Mouse (Mus musculus): ENCODE measurements around the gene Apmap. TPM values are rescaled to one million over a fixed set of nuclear protein-coding genes. Genes with fewer than 3 reads are reported as not detected.
A peak's percentile ranks its signal among the peaks of the same experiment; 100 is the strongest.

The Apmap gene
- 44.5 and 46.2 TPM in 2 replicates for polyA plus RNA-seq (2015; fragmentation: Nextera tagmentation; extraction: Ambion mirVana)

DNA sequence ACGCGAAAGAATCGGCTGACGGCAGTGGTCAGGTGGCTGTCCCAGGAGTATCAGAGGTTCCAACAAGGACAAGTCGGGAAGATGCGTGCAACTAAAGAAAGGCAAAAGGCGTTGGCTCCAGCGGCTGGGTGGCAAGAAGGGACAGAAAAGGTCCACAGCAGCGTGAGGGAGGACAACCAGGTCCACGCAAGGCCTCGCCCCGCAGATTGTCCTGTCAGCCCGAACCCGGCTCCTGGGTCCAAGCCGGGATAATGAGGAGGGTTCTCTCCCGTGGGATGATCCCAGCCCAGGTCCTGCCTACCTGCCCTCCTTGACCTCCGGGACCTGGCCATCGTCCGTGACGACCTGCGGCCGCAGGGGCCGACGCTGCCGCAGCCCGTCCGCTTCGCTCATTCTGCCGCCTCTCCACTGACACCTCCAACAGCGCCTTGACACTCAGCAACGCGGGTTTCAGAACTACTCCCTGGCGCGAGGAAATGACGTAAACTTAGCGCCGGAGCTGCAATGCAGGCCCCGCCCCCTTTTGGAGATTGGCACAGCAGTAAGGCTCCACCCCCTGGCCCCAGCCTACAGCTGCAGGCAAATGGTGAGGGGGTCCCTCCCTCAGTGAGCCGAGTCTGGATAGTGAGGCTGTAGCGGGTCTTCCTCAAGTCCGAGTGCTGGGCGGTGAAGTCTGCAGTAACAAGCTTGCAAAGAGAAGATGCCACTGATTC lies at the start of gene Apmap:
Gene Apmap (minus strand): TSS at position 481 of the 713 bp plus-strand sequence.
- H3K4me3 ChIP-seq: peak within 1 kb of the TSS; percentile 82
- WGBS: under 1% methylated on average over 41 of the region's 42 CpGs

GRCm38 (mm10) chr2:150656975-150657768 lies 48.8 kb upstream of the Apmap start:
- peak overlapping the region; percentile 70 for H3K27ac ChIP-seq (replicated peaks)
- H3K36me3 ChIP-seq: no peaks in the 10 kb centered on the region
- ATAC-seq (ENCODE audit: low read depth): peak; percentile 89
- 36% methylated on average over 8 of the region's 8 CpGs for WGBS
- no peak overlapping the region for H3K4me3 ChIP-seq
- peaks cover 16% of the 10 kb centered on the region; the same call in 1 of the 2 replicates for H3K4me1 ChIP-seq (replicated peaks)
- H3K9ac ChIP-seq: no peak overlapping the region
- H3K27me3 ChIP-seq: no peaks in the 10 kb centered on the region
- H3K4me2 ChIP-seq: no peak overlapping the region
- no peaks in the 10 kb centered on the region for H3K9me3 ChIP-seq

More for the DNA sequence above, at the start of gene Apmap:
- Histone ChIP-seq H3K4me2 (peak within 1 kb of the TSS; percentile 90), H3K27ac (replicated peaks) (peak within 1 kb of the TSS; percentile 43), H3K9me3 (no peaks in the 10 kb centered on the region), H3K27me3 (no peaks in the 10 kb centered on the region), H3K9ac (peak within 1 kb of the TSS; percentile 84), H3K4me1 (replicated peaks) (peaks cover 20% of the 10 kb centered on the region), H3K36me3 (no peaks in the 10 kb centered on the region)
- ATAC-seq (ENCODE audit: low read depth): peak; percentile 99

DNA sequence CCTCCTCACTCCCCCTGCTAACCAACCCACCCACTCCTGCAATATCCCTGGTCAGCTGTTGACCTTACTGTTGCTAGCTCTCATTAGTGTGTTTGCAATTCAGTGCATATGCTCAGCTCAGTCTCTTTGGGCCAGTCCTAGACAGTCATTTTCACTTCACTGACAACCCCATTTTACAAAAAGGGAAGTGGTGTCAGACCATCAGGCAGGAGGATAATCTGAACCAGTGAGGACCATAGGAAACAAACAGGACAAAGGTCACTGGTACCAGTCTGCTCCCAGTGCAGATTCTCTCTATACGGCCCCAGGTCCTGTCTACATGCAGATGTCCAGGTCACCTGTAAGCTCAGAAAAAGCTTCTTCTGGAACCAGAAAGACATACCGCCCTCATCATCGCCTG lies 47.7 kb upstream of the Apmap start:
- H3K27me3 ChIP-seq: no peaks in the 10 kb centered on the region
- no peaks in the 10 kb centered on the region for H3K9me3 ChIP-seq
- no peak overlapping the region for H3K9ac ChIP-seq
- H3K36me3 ChIP-seq: no peaks in the 10 kb centered on the region
- 95% methylated on average over 3 of the region's 3 CpGs for WGBS
- H3K27ac ChIP-seq (replicated peaks): peak overlapping the region; percentile 70; the same call in 1 of the 2 replicates
- peaks cover 21% of the 10 kb centered on the region for H3K4me1 ChIP-seq (replicated peaks)
- no peak overlapping the region for H3K4me3 ChIP-seq
- no peak for ATAC-seq (ENCODE audit: low read depth)
- H3K4me2 ChIP-seq: no peak overlapping the region

- Histone ChIP-seq H3K9me3 (no peaks in the 10 kb centered on the region), H3K27ac (replicated peaks) (no peak overlapping the region), H3K36me3 (no peaks in the 10 kb centered on the region), H3K9ac (no peak overlapping the region), H3K4me3 (no peak overlapping the region), H3K4me1 (replicated peaks) (peaks cover 29% of the 10 kb centered on the region), H3K27me3 (no peaks in the 10 kb centered on the region), H3K4me2 (no peak overlapping the region)
- no peak for ATAC-seq (ENCODE audit: low read depth)
- 86% methylated on average over 6 of the region's 6 CpGs for WGBS
Measured at GRCm38 (mm10) chr2:150655290-150655689, 46.9 kb upstream of the Apmap start.

GRCm38 (mm10) chr2:150654814-150655213 lies 46.4 kb upstream of the Apmap start:
- H3K9ac ChIP-seq: no peak overlapping the region
- no peak overlapping the region for H3K27ac ChIP-seq (replicated peaks)
- no peaks in the 10 kb centered on the region for H3K9me3 ChIP-seq
- peaks cover 34% of the 10 kb centered on the region for H3K4me1 ChIP-seq (replicated peaks)
- 93% methylated on average over 2 of the region's 2 CpGs for WGBS
- no peaks in the 10 kb centered on the region for H3K36me3 ChIP-seq
- H3K4me3 ChIP-seq: no peak overlapping the region
- H3K4me2 ChIP-seq: no peak overlapping the region
- no peak for ATAC-seq (ENCODE audit: low read depth)
- no peaks in the 10 kb centered on the region for H3K27me3 ChIP-seq

GRCm38 (mm10) chr2:150651366-150651765 lies 43.0 kb upstream of the Apmap start:
- Histone ChIP-seq H3K36me3 (no peaks in the 10 kb centered on the region), H3K4me1 (replicated peaks) (peaks cover 52% of the 10 kb centered on the region), H3K9me3 (no peaks in the 10 kb centered on the region), H3K9ac (no peak overlapping the region), H3K4me2 (no peak overlapping the region), H3K27me3 (no peaks in the 10 kb centered on the region), H3K4me3 (no peak overlapping the region), H3K27ac (replicated peaks) (no peak overlapping the region)
- ATAC-seq (ENCODE audit: low read depth): no peak
- WGBS: 69% methylated on average over 9 of the region's 9 CpGs

- Histone ChIP-seq H3K36me3 (no peaks in the 10 kb centered on the region), H3K4me2 (no peak overlapping the region), H3K4me1 (replicated peaks) (peaks cover 53% of the 10 kb centered on the region), H3K9ac (no peak overlapping the region), H3K27me3 (no peaks in the 10 kb centered on the region), H3K4me3 (no peak overlapping the region), H3K9me3 (no peaks in the 10 kb centered on the region), H3K27ac (replicated peaks) (no peak overlapping the region; the same call in 1 of the 2 replicates)
- WGBS: 14% methylated on average over 7 of the region's 7 CpGs
- ATAC-seq (ENCODE audit: low read depth): peak; percentile 30; the same call in 1 of the 2 replicates
Measured at GRCm38 (mm10) chr2:150650511-150651074, 42.2 kb upstream of the Apmap start.

GRCm38 (mm10) chr2:150648300-150648895 lies 40.0 kb upstream of the Apmap start:
- Histone ChIP-seq H3K4me3 (no peak overlapping the region), H3K9me3 (no peaks in the 10 kb centered on the region), H3K27me3 (no peaks in the 10 kb centered on the region), H3K4me2 (no peak overlapping the region), H3K4me1 (replicated peaks) (peaks cover 63% of the 10 kb centered on the region), H3K27ac (replicated peaks) (peak overlapping the region; percentile 68), H3K36me3 (no peaks in the 10 kb centered on the region), H3K9ac (no peak overlapping the region)
- WGBS: 63% methylated on average over 13 of the region's 13 CpGs
- ATAC-seq (ENCODE audit: low read depth): no peak

- H3K9ac ChIP-seq: no peak overlapping the region
- no peaks in the 10 kb centered on the region for H3K27me3 ChIP-seq
- no peaks in the 10 kb centered on the region for H3K9me3 ChIP-seq
- ATAC-seq (ENCODE audit: low read depth): no peak
- H3K36me3 ChIP-seq: no peaks in the 10 kb centered on the region
- WGBS: 72% methylated on average over 14 of the region's 14 CpGs
- peaks cover 69% of the 10 kb centered on the region for H3K4me1 ChIP-seq (replicated peaks)
- H3K4me3 ChIP-seq: no peak overlapping the region
- H3K4me2 ChIP-seq: no peak overlapping the region
- H3K27ac ChIP-seq (replicated peaks): peak overlapping the region; percentile 68; the same call in 1 of the 2 replicates
Measured at GRCm38 (mm10) chr2:150647681-150648299, 39.4 kb upstream of the Apmap start.

DNA sequence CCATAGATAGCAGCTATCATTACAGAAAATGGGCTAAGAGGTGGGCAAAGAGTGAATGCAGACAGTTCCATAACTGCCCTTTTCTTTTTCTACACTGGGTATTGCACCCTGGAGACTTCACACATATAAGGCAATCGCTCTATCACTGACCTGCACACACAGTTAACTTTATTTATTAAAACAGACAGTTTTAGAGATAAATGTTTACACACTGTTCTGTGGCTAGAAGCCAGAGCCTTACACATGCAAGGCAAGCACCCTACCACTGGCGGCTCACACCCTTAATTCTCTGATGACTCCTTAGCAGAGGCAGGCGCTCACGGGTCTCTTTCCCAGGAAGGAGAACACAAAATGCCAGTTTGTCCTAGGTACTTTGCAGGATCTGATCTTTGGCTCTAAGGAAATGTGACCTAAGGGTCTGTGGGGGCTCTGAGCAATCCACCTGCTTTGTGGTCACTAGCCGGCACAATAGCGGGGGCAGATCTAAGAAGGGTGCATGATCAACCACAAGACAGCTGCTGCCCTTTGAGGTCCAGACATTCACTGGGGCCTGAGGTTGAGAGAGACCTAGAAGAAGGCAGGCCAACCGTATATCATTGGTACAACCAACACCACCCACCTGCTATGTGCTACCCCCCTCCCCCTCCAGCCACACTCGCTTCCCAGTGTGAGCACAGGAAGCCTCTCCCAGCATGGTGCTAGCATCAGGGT lies 38.2 kb upstream of the Apmap start:
- Histone ChIP-seq H3K36me3 (0 out of 2 replicates have a peak, but pooled peaks cover 6% of the 10 kb centered on the region), H3K4me1 (replicated peaks) (peaks cover 73% of the 10 kb centered on the region), H3K27ac (replicated peaks) (peak overlapping the region; percentile 94; the same call in 1 of the 2 replicates), H3K4me2 (no peak overlapping the region), H3K9ac (no peak overlapping the region), H3K27me3 (no peaks in the 10 kb centered on the region), H3K9me3 (no peaks in the 10 kb centered on the region), H3K4me3 (no peak overlapping the region)
- ATAC-seq (ENCODE audit: low read depth): no peak
- 82% methylated on average over 8 of the region's 8 CpGs for WGBS

GRCm38 (mm10) chr2:150645225-150645624 lies 36.9 kb upstream of the Apmap start:
- Histone ChIP-seq H3K36me3 (0 out of 2 replicates have a peak, but pooled peaks cover 9% of the 10 kb centered on the region), H3K9ac (no peak overlapping the region), H3K4me2 (no peak overlapping the region), H3K27ac (replicated peaks) (peak overlapping the region; percentile 94), H3K4me1 (replicated peaks) (peaks cover 60% of the 10 kb centered on the region), H3K9me3 (no peaks in the 10 kb centered on the region), H3K4me3 (no peak overlapping the region), H3K27me3 (no peaks in the 10 kb centered on the region)
- WGBS: 80% methylated on average over 4 of the region's 4 CpGs
- ATAC-seq (ENCODE audit: low read depth): no peak

Measured in neural tube, embryonic 13.5 days (tissue).